Mouse (Mus musculus) liver, embryonic 13.5 days (tissue): ENCODE results near the gene Espl1. TPM values are rescaled to one million over a fixed set of nuclear protein-coding genes. Genes with fewer than 3 reads are reported as not detected.

Experiments used
- ATAC-seq: fragments of 200-750 bp; cut with Nextera tagmentation; 2 replicates; pipeline ENCODE4 v1.8.0; 2017; ENCODE audit warnings: low read depth, mild to moderate bottlenecking, moderate number of reproducible peaks, moderate library complexity
- DNase-seq: peaks from one replicate; pipeline ENCODE4 v3.0.0; 2022
- H3K27ac ChIP-seq: fragments of 300-500 bp; sonication (generic); 2 replicates; pipeline ENCODE4 v1.5.1; 2015; ENCODE audit warnings: moderate library complexity, mild to moderate bottlenecking, inconsistent platforms
- H3K27me3 ChIP-seq: fragments of 300-500 bp; sonication (generic); 2 replicates; pipeline ENCODE4 v1.6.1; 2015; ENCODE audit warnings: mild to moderate bottlenecking, inconsistent platforms
- H3K36me3 ChIP-seq: fragments of 300-500 bp; sonication (generic); 2 replicates; pipeline ENCODE4 v1.6.1; 2015; ENCODE audit warnings: mild to moderate bottlenecking, inconsistent platforms
- H3K4me1 ChIP-seq: fragments of 300-500 bp; sonication (generic); replicated peaks from 2 replicates; pipeline ENCODE4 v1.6.1; 2015; ENCODE audit warnings: inconsistent platforms
- H3K4me2 ChIP-seq: fragments of 300-500 bp; sonication (generic); 2 replicates; pipeline ENCODE4 v1.6.1; 2015; ENCODE audit warnings: inconsistent platforms, mild to moderate bottlenecking, moderate library complexity
- H3K4me3 ChIP-seq: fragments of 300-500 bp; sonication (generic); replicated peaks from 2 replicates; pipeline ENCODE4 v1.5.1; 2015; ENCODE audit warnings: mild to moderate bottlenecking, inconsistent platforms
- H3K9ac ChIP-seq: fragments of 300-500 bp; sonication (generic); 2 replicates; pipeline ENCODE4 v1.6.1; 2015; ENCODE audit warnings: mild to moderate bottlenecking, inconsistent platforms
- H3K9me3 ChIP-seq: fragments of 300-500 bp; sonication (generic); replicated peaks from 2 replicates; pipeline ENCODE4 v1.6.1; 2016; ENCODE audit warnings: inconsistent platforms
- WGBS: fragments of 180-500 bp; shearing (Covaris S2); methylation state at CpG from one replicate; pipeline ENCODE4 v1.1.7; 2015; ENCODE audit not compliant: insufficient replicate concordance; 5-methylcytosine and 5-hydroxymethylcytosine counted together
- polyA plus RNA-seq: library from polyadenylated mRNA; unstranded; fragments of >200 nt; fragmentation: Nextera tagmentation; extraction: Ambion mirVana; gene quantifications from 2 replicates; pipeline ENCODE4 v1.2.1, GENCODE M21; 2015

The Espl1 gene
- 23.3 and 26.3 TPM in 2 replicates for polyA plus RNA-seq

- Histone ChIP-seq H3K9ac (peak within 1 kb of the TSS; percentile 87), H3K9me3 (no peaks in the 10 kb centered on the region), H3K4me3 (peak within 1 kb of the TSS; percentile 86), H3K4me1 (peaks cover 48% of the 10 kb centered on the region), H3K27ac (peak within 1 kb of the TSS; percentile 75), H3K36me3 (peaks cover 32% of the 10 kb centered on the region), H3K4me2 (peak within 1 kb of the TSS; percentile 80), H3K27me3 (no peaks in the 10 kb centered on the region)
- WGBS = 6% methylated on average over 25 of the region's 25 CpGs
- ATAC-seq (peak; percentile 97), DNase-seq (peak; percentile 90)
Measured at GRCm38 (mm10) chr15:102295633-102296367, at the start of gene Espl1. Gene Espl1 (plus strand): TSS chr15:102296266.

- peak; percentile 35 for DNase-seq
- H3K27me3 ChIP-seq = peaks cover 100% of the 10 kb centered on the region
Measured at GRCm38 (mm10) chr15:102246866-102247251, 49.2 kb upstream of the Espl1 start.

GRCm38 (mm10) chr15:102247252-102248130, 48.6 kb upstream of the Espl1 start:
- ATAC-seq = peak; percentile 34

More at GRCm38 (mm10) chr15:102246866-102247251, 49.2 kb upstream of the Espl1 start:
- Histone ChIP-seq H3K36me3 (no peaks in the 10 kb centered on the region), H3K27ac (peak overlapping the region; percentile 76), H3K4me1 (peaks cover 64% of the 10 kb centered on the region), H3K4me3 (peak overlapping the region; percentile 58), H3K4me2 (peak overlapping the region; percentile 75), H3K9ac (peak overlapping the region; percentile 41; the same call in 1 of the 2 replicates), H3K9me3 (no peaks in the 10 kb centered on the region)
- peak; percentile 34 for ATAC-seq
- under 1% methylated on average over 35 of the region's 35 CpGs for WGBS

GRCm38 (mm10) chr15:102248131-102248811, 47.8 kb upstream of the Espl1 start:
- 14% methylated on average over 8 of the region's 8 CpGs for WGBS
- Histone ChIP-seq H3K36me3 (no peaks in the 10 kb centered on the region), H3K4me3 (peak overlapping the region; percentile 58), H3K4me2 (peak overlapping the region; percentile 75), H3K27me3 (peaks cover 98% of the 10 kb centered on the region), H3K27ac (peak overlapping the region; percentile 76), H3K4me1 (peaks cover 54% of the 10 kb centered on the region), H3K9ac (peak overlapping the region; percentile 52), H3K9me3 (no peaks in the 10 kb centered on the region)
- DNase-seq = no peak
- no peak for ATAC-seq

More at GRCm38 (mm10) chr15:102247252-102248130, 48.6 kb upstream of the Espl1 start:
- Histone ChIP-seq H3K9ac (peak overlapping the region; percentile 52), H3K27me3 (peaks cover 100% of the 10 kb centered on the region), H3K36me3 (no peaks in the 10 kb centered on the region), H3K9me3 (no peaks in the 10 kb centered on the region), H3K27ac (peak overlapping the region; percentile 76), H3K4me1 (peaks cover 61% of the 10 kb centered on the region), H3K4me3 (peak overlapping the region; percentile 58), H3K4me2 (peak overlapping the region; percentile 75)
- WGBS = 1% methylated on average over 62 of the region's 65 CpGs
- no peak for DNase-seq

- 15% methylated on average over 3 of the region's 3 CpGs for whole genome bisulfite sequencing
- Histone ChIP-seq H3K9me3 (no peaks in the 10 kb centered on the region), H3K36me3 (no peaks in the 10 kb centered on the region), H3K4me1 (peaks cover 52% of the 10 kb centered on the region), H3K27ac (no peak overlapping the region), H3K4me2 (no peak overlapping the region), H3K27me3 (peaks cover 98% of the 10 kb centered on the region), H3K4me3 (no peak overlapping the region), H3K9ac (no peak overlapping the region)
- DNase-seq = no peak
- ATAC-seq = no peak
Measured at GRCm38 (mm10) chr15:102248812-102249191, 47.3 kb upstream of the Espl1 start.

GRCm38 (mm10) chr15:102249251-102249691, 46.8 kb upstream of the Espl1 start:
- Histone ChIP-seq H3K9me3 (no peaks in the 10 kb centered on the region), H3K27me3 (peaks cover 98% of the 10 kb centered on the region), H3K4me3 (no peak overlapping the region), H3K27ac (no peak overlapping the region), H3K4me2 (0 out of 2 replicates have a peak overlapping the region, but pooled peaks have one; percentile 17), H3K36me3 (no peaks in the 10 kb centered on the region), H3K4me1 (peaks cover 47% of the 10 kb centered on the region), H3K9ac (no peak overlapping the region)
- no peak for DNase-seq
- 5% methylated on average over 13 of the region's 13 CpGs for WGBS
- no peak for ATAC-seq

GRCm38 (mm10) chr15:102249967-102250366, 46.1 kb upstream of the Espl1 start:
- DNase-seq = no peak
- H3K9ac ChIP-seq = no peak overlapping the region
- H3K9me3 ChIP-seq = no peaks in the 10 kb centered on the region
- no peak overlapping the region for H3K27ac ChIP-seq
- H3K4me1 ChIP-seq = peaks cover 42% of the 10 kb centered on the region
- H3K36me3 ChIP-seq = no peaks in the 10 kb centered on the region
- H3K27me3 ChIP-seq = peaks cover 97% of the 10 kb centered on the region
- H3K4me3 ChIP-seq = no peak overlapping the region
- WGBS = 54% methylated on average over 9 of the region's 9 CpGs
- H3K4me2 ChIP-seq = no peak overlapping the region
- ATAC-seq = no peak

- WGBS = 59% methylated on average over 5 of the region's 5 CpGs
Measured at GRCm38 (mm10) chr15:102250521-102250920, 45.5 kb upstream of the Espl1 start.

GRCm38 (mm10) chr15:102255547-102256255, 40.4 kb upstream of the Espl1 start:
- Histone ChIP-seq H3K9me3 (no peaks in the 10 kb centered on the region), H3K4me2 (no peak overlapping the region), H3K36me3 (no peaks in the 10 kb centered on the region), H3K27ac (no peak overlapping the region), H3K9ac (no peak overlapping the region), H3K4me1 (peaks cover 17% of the 10 kb centered on the region), H3K27me3 (peaks cover 94% of the 10 kb centered on the region), H3K4me3 (no peak overlapping the region)
- WGBS = 48% methylated on average over 13 of the region's 14 CpGs
- no peak for DNase-seq
- ATAC-seq = no peak

More at GRCm38 (mm10) chr15:102250521-102250920, 45.5 kb upstream of the Espl1 start:
- H3K27me3 ChIP-seq = peaks cover 97% of the 10 kb centered on the region
- DNase-seq = no peak
- no peak overlapping the region for H3K4me3 ChIP-seq
- no peak overlapping the region for H3K4me2 ChIP-seq
- H3K4me1 ChIP-seq = peaks cover 37% of the 10 kb centered on the region
- no peaks in the 10 kb centered on the region for H3K36me3 ChIP-seq
- H3K9ac ChIP-seq = no peak overlapping the region
- no peaks in the 10 kb centered on the region for H3K9me3 ChIP-seq
- H3K27ac ChIP-seq = no peak overlapping the region
- ATAC-seq = no peak

- H3K9me3 ChIP-seq = no peaks in the 10 kb centered on the region
- peak overlapping the region; percentile 67 for H3K4me2 ChIP-seq
- peak overlapping the region; percentile 51 for H3K4me3 ChIP-seq
- WGBS = 14% methylated on average over 22 of the region's 22 CpGs
- H3K36me3 ChIP-seq = no peaks in the 10 kb centered on the region
- peaks cover 89% of the 10 kb centered on the region for H3K27me3 ChIP-seq
- no peak overlapping the region for H3K27ac ChIP-seq
- ATAC-seq = no peak
- DNase-seq = no peak
- peaks cover 17% of the 10 kb centered on the region for H3K4me1 ChIP-seq
- H3K9ac ChIP-seq = peak overlapping the region; percentile 7; the same call in 1 of the 2 replicates
Measured at GRCm38 (mm10) chr15:102256431-102257201, 39.5 kb upstream of the Espl1 start.
